In genomic region chr12:100167502-100167901, GRCm38 (mm10) we compare ENCODE assay signal across 8 mouse cellular contexts. TPM values are rescaled to one million over a fixed set of nuclear protein-coding genes. Genes with fewer than 3 reads are reported as not detected.
DNase-seq lines count a peak whose midpoint lies in the region; ATAC-seq and TF ChIP-seq lines count a peak whose summit lies in the region.

No protein-coding gene starts in this region.

- 92% methylated on average over 1 of the region's 1 CpGs for WGBS in heart, adult 2 months
- 82% methylated on average over 1 of the region's 1 CpGs for WGBS in spleen, adult 2 months
- 74% methylated on average over 1 of the region's 1 CpGs for WGBS in limb, embryonic 12.5 days
- WGBS in stomach, embryonic 16.5 days: 81% methylated on average over 1 of the region's 1 CpGs

- no peak for TF ChIP-seq POLR2A in heart, adult 2 months (IDR thresholded peaks at IDR 0.05; ENCODE audit: insufficient read depth, low read depth, low read length)
- TF ChIP-seq POLR2A in spleen, adult 2 months (IDR thresholded peaks at IDR 0.05; ENCODE audit: low read depth, low read length): no peak

- no peak for DNase-seq in heart, adult 2 months
- no peak for DNase-seq in heart, postnatal 10 days
- no peak for DNase-seq in spleen, adult 2 months (ENCODE audit: low read depth in 1 of 2, low spot score in 2 of 2)
- no peak for DNase-seq in spleen, postnatal 10 days (ENCODE audit: low spot score in 2 of 2)
- no peak for DNase-seq in ovary, postnatal 14 days (ENCODE audit: low spot score)
- DNase-seq in yolk sac, embryonic 10.5 days (ENCODE audit: low spot score): no peak

- H3K36me3 ChIP-seq in heart, adult 2 months (ENCODE audit: control insufficient read depth, insufficient read depth, low read length): no peaks in the 10 kb centered on the region
- H3K36me3 ChIP-seq in spleen, adult 2 months (ENCODE audit: control insufficient read depth, insufficient read depth, low read length): no peaks in the 10 kb centered on the region
- no peaks in the 10 kb centered on the region for H3K36me3 ChIP-seq in limb, embryonic 12.5 days
- no peaks in the 10 kb centered on the region for H3K36me3 ChIP-seq in stomach, embryonic 16.5 days (ENCODE audit: control insufficient read depth, insufficient read depth, low read length)

- TF ChIP-seq CTCF in heart, adult 2 months (IDR thresholded peaks at IDR 0.05): no peak
- TF ChIP-seq CTCF in spleen, adult 2 months (IDR thresholded peaks at IDR 0.05; ENCODE audit: extremely low read depth, insufficient read depth, insufficient read length, insufficient replicate concordance): no peak

- H3K9ac ChIP-seq in heart, adult 2 months (ENCODE audit: low read depth, low read length): no peak overlapping the region
- H3K9ac ChIP-seq in limb, embryonic 12.5 days (replicated peaks): no peak overlapping the region
- H3K9ac ChIP-seq in stomach, embryonic 16.5 days (ENCODE audit: low read length): peak overlapping the region; percentile 55; the same call in 1 of the 2 replicates

- TF ChIP-seq EP300 in heart, adult 2 months (IDR thresholded peaks at IDR 0.05; ENCODE audit: insufficient read depth, low read depth, low read length): no peak

- no peaks in the 10 kb centered on the region for H3K79me2 ChIP-seq in heart, adult 2 months (replicated peaks; ENCODE audit: control insufficient read depth, insufficient read depth, low read length)

- H3K4me1 ChIP-seq in heart, adult 2 months (ENCODE audit: control insufficient read depth, insufficient read depth, low read length): peaks cover 2% of the 10 kb centered on the region; the same call in 1 of the 2 replicates
- peaks cover 11% of the 10 kb centered on the region for H3K4me1 ChIP-seq in spleen, adult 2 months (ENCODE audit: control insufficient read depth, insufficient read depth, insufficient read length)
- H3K4me1 ChIP-seq in limb, embryonic 12.5 days (replicated peaks): peaks cover 13% of the 10 kb centered on the region; the same call in 1 of the 2 replicates
- no peaks in the 10 kb centered on the region for H3K4me1 ChIP-seq in stomach, embryonic 16.5 days (ENCODE audit: control insufficient read depth, insufficient read depth, low read length)

- H3K4me3 ChIP-seq in heart, adult 2 months: peak overlapping the region; percentile 5; the same call in 1 of the 2 replicates
- H3K4me3 ChIP-seq in spleen, adult 2 months (ENCODE audit: extremely low read depth, insufficient read depth, insufficient read length): no peak overlapping the region
- H3K4me3 ChIP-seq in limb, embryonic 12.5 days (replicated peaks): no peak overlapping the region
- no peak overlapping the region for H3K4me3 ChIP-seq in stomach, embryonic 16.5 days (replicated peaks; ENCODE audit: low read length)

- H3K27ac ChIP-seq in heart, adult 2 months: peak overlapping the region; percentile 42
- H3K27ac ChIP-seq in spleen, adult 2 months (ENCODE audit: insufficient read depth, low read length): peak overlapping the region; percentile 58; the same call in 1 of the 2 replicates
- H3K27ac ChIP-seq in limb, embryonic 12.5 days: peak overlapping the region; percentile 76; the same call in 1 of the 2 replicates
- no peak overlapping the region; the same call in 1 of the 2 replicates for H3K27ac ChIP-seq in stomach, embryonic 16.5 days (ENCODE audit: low read length)

- no peaks in the 10 kb centered on the region for H3K27me3 ChIP-seq in heart, adult 2 months (ENCODE audit: control insufficient read depth, insufficient read depth, low read length)
- H3K27me3 ChIP-seq in spleen, adult 2 months (ENCODE audit: control insufficient read depth, insufficient read depth, low read length): no peaks in the 10 kb centered on the region
- no peaks in the 10 kb centered on the region for H3K27me3 ChIP-seq in limb, embryonic 12.5 days
- no peaks in the 10 kb centered on the region; the same call in 1 of the 2 replicates for H3K27me3 ChIP-seq in stomach, embryonic 16.5 days (ENCODE audit: control insufficient read depth, insufficient read depth, low read length)

- no peaks in the 10 kb centered on the region for H3K9me3 ChIP-seq in limb, embryonic 12.5 days
- H3K9me3 ChIP-seq in stomach, embryonic 16.5 days (replicated peaks; ENCODE audit: control insufficient read depth, low read length): no peaks in the 10 kb centered on the region

- no peak for ATAC-seq in limb, embryonic 12.5 days (ENCODE audit: insufficient number of reproducible peaks, insufficient read depth, low FRiP score, low TSS enrichment, low read depth)
- ATAC-seq in stomach, embryonic 16.5 days (ENCODE audit: insufficient read depth, low FRiP score): no peak

- H3K4me2 ChIP-seq in limb, embryonic 12.5 days: peak overlapping the region; percentile 52
- 0 out of 2 replicates have a peak overlapping the region, but pooled peaks have one; percentile 53 for H3K4me2 ChIP-seq in stomach, embryonic 16.5 days (ENCODE audit: low read depth, low read length)

- intact Hi-C loops in heart, adult 2 months (cut with DNase I): loop anchor here (10.0 kb wide), 1 partner anchor 667 kb away; no protein-coding TSS in a partner anchor
- intact Hi-C loops in heart, postnatal 10 days (cut with DNase I): loop anchor here (5.0 to 10.0 kb wide), 3 partner anchors 410 to 557 kb away; partner anchors contain the start of gene Rps6ka5

RNA-seq across cellular contexts. Expression of gene Nrde2, which starts 8.0 kb away (rescaled TPM):
- 10 to 100 TPM in 1 of 2 experiments, 1 to 10 TPM in 1; 7.9 to 11.0 TPM for total RNA-seq in heart, adult 2 months (2021)
- polyA plus RNA-seq in heart, adult 2 months (2012; rRNA removed): 5.1 and 6.9 TPM in 2 replicates
- 10 to 100 TPM; 12.5 to 14.2 TPM for total RNA-seq in heart, postnatal 10 days (2021)
- 7.6 and 8.2 TPM in 2 replicates for polyA plus RNA-seq in spleen, adult 2 months (2012; rRNA removed)
- 17.9 and 19.8 TPM in 2 replicates for polyA plus RNA-seq in limb, embryonic 12.5 days (2016; fragmentation: Nextera tagmentation; extraction: Ambion mirVana)
- polyA plus RNA-seq in stomach, embryonic 16.5 days (2015; fragmentation: Nextera tagmentation; extraction: Ambion mirVana): 9.2 and 11.1 TPM in 2 replicates

RNA-seq across cellular contexts. Expression of gene Calm1, which starts 31.7 kb away (rescaled TPM):
- 100 to 1,000 TPM; 224 to 240 TPM for total RNA-seq in heart, adult 2 months (2021)
- polyA plus RNA-seq in heart, adult 2 months (2012; rRNA removed): 99.2 and 105 TPM in 2 replicates
- total RNA-seq in heart, postnatal 10 days (2021): 100 to 1,000 TPM; 338 to 349 TPM
- 173 and 334 TPM in 2 replicates for polyA plus RNA-seq in spleen, adult 2 months (2012; rRNA removed)
- 1,129 and 1,141 TPM in 2 replicates for polyA plus RNA-seq in limb, embryonic 12.5 days (2016; fragmentation: Nextera tagmentation; extraction: Ambion mirVana)
- 1,641 and 1,693 TPM in 2 replicates for polyA plus RNA-seq in stomach, embryonic 16.5 days (2015; fragmentation: Nextera tagmentation; extraction: Ambion mirVana)

RNA-seq across cellular contexts. Expression of gene Psmc1, which starts 57.5 kb away (rescaled TPM):
- total RNA-seq in heart, adult 2 months (2021): 100 to 1,000 TPM; 124 to 132 TPM
- 40.8 and 61.1 TPM in 2 replicates for polyA plus RNA-seq in heart, adult 2 months (2012; rRNA removed)
- 100 to 1,000 TPM; 141 to 147 TPM for total RNA-seq in heart, postnatal 10 days (2021)
- polyA plus RNA-seq in spleen, adult 2 months (2012; rRNA removed): 14.9 and 17.7 TPM in 2 replicates
- polyA plus RNA-seq in limb, embryonic 12.5 days (2016; fragmentation: Nextera tagmentation; extraction: Ambion mirVana): 312 and 322 TPM in 2 replicates
- polyA plus RNA-seq in stomach, embryonic 16.5 days (2015; fragmentation: Nextera tagmentation; extraction: Ambion mirVana): 237 and 242 TPM in 2 replicates
